Mouse (Mus musculus): Measurements from ENCODE around the gene Wdr70.
A peak's percentile ranks its signal among the peaks of the same experiment; 100 is the strongest.

DNA sequence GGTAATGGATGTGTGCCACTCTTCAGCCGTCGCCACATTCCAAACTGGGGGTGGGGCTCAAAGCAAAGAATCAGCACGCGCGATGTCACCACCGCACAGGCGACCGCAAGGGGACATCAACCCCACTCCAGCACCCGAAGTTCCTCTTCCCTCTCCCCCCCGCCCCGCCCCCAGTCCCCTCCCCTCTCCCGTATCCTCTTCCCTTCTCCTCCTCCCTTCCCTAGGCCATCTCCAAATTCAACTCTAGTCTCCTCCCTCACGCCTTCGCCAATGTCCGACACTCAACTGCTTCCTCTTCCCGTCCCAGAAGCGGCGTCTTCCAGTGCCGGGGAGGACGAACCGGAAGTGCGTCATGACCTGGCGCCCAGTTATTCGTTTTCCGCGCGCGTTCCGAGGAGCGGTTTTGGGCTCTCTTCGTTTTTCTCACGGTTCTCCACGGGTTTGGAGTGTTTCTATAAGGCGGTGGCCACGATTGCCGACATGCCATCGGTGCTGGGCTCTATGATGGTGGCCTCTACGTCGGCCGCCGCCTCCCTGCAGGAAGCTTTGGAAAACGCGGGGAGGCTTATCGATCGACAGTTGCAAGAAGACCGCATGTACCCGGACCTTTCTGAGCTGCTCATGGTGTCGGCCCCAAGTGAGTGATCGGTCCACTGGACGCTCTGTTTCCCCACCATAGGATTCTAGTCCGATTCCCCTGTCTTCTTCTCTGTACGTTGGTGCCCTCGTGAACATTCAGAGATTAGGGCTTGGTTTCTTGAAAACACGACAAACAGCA, 10.1 kb upstream of the Wdr70 start, which contains the start of gene Nup155:
- no peak for TF ChIP-seq CTCF (IDR thresholded peaks at IDR 0.05; ENCODE audit: insufficient read depth, low read depth, low read length)
- TF ChIP-seq POLR2A (IDR thresholded peaks at IDR 0.05; ENCODE audit: insufficient read depth, low read depth, low read length), result peak; percentile 40; the same call in 1 of the 2 replicates

Data from olfactory bulb, adult 2 months (tissue).